Mouse (Mus musculus) liver, embryonic 14.5 days (tissue): ENCODE measurements around the gene Csf3r.

Experiments used
- CTCF ChIP-seq: IDR thresholded peaks from 2 replicates; pipeline ENCODE4 v1.5.1; 2016; ENCODE audit warnings: antibody characterized with exemption, low read depth, control low read depth
- EP300 ChIP-seq: IDR thresholded peaks from 2 replicates; pipeline ENCODE4 v1.6.1; 2016; ENCODE audit warnings: antibody characterized with exemption, low read depth

GRCm38 (mm10) chr4:126027980-126028379 is 3.6 kb downstream of the Csf3r start:
- TF ChIP-seq CTCF (no peak), EP300 (no peak)
